Mouse (Mus musculus): ENCODE results near the gene Atp8a1.

Gene Atp8a1

DNA sequence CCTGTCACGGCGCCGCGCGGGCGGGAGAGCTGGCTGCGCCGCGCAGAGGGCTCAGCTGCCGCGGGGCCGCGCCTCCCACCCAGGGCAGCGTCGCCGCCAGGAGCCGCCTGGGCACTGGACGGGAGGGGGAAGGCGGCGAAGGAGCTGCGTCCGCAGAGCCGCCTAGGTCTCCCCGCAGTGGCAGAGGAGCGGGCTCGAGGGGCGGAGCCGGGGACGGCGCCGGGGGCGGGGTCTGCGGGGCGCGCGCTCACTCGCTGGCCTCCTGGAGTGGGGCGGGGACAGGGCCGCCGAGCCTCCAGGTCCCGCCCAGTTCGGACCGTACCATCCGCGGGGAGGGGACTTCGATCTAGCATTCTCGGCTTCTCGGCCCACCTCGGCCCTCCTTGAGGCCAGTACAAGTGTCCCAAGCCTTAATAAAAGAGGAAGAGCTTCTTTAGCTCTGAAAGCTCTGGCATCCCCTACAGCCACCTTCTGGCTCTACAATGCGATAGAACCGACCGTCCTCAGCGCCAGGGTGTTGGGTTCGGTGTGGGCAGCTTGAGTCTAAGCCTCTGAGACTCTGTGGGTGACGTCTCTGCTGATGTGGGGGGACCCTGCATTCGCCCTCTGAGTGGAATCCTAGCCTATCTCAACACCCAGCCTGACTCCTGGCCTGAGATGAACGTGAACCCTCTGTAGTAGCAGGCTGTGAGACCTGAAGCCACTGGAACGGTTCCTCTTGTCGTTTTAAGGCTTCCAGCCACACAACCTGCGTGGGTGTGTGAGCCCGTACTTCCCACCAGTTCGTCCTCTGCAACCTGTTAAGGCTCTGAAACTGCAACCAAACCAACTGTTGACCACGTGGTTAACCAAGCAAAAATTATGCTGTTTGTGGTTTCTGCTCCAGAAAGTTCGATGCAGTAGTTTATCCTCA lies at the start of gene Atp8a1:
Atp8a1 (minus strand) TSS at position 182 of the 913 bp plus-strand sequence.
- peak; percentile 98 for DNase-seq

DNA sequence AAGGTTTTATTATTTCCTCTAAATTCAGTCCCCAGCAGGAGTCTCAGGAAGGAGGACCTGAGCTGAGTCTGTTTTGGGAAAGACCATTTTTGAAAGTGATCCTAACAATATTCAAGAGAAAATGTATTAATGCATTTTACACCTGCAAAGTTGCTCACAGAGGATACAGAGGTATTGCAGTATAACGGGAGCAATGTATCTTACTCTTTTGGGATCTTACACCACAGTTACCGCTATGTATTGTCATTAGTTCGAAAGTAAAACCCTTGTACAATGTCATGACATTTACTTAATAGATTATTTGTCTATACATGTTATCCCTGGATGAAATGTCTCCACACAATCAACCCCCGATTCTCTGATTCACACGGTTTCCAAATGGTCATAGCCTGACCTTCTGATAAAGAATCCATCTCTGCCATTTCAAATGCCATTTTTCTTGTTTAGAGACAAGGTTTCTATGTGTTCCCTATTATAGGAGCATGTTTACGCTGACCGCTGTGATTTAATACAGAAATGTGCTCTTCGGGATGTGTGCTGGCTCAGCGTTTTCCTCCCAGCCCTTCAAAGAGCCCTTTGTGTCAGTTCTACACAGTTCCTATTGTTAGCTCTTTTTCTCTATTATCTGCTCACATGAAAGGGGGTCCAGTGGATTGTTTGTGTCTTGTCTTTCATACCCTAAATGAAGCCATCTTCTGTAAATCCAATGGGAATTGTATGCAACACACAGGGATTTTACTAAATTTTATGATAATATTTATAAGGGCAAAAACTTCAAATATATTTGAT lies 37.4 kb upstream of the Atp8a1 start:
- no peak for DNase-seq

DNA sequence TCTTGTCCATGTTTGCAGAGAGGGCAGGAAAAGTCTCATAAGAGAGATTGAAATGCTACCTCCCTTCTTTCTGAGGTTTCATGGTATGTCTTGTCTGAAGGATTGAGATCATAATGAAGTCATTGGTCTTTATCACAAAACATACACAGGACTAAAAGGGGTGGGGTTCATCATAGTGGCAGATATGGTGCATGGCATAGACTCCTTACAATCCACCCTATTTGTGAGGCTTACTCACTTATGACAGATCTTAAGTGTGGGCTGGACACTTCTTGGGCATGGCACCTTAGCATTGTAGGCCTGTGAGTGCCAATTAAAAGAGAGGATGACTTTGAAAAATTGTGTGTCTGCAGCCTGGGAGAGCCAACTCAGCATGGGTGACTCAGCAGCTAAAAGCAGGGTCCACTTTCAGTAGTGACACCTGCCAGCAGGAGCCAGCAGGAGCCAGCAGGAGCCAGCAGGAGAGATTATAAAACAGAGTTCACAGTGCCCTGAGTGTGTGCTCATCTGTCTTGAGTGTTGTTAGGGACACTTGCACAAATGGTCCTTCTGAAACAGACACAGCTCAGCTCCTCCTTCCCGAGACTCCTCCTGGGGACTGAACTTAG lies 36.4 kb upstream of the Atp8a1 start:
- no peak for DNase-seq

DNA sequence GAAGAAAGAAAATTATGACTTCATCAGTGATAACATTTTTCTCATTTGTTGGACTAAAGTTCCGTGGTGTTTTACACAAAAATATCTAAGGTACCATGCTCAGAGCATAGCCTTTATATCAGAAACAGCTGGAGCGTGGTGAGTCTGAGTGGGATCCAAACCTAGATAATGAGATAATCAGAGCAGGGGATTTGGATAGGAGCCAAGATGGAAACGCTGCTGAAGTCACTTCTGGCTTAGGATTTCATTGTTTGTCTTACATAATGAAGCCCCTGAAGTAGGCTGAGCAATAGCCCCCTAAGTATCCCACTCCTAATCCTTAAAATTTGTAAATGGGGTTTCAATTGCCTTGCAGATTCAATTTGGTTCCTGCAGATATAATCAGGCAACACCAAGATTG lies 24.2 kb upstream of the Atp8a1 start:
- no peak for DNase-seq

DNA sequence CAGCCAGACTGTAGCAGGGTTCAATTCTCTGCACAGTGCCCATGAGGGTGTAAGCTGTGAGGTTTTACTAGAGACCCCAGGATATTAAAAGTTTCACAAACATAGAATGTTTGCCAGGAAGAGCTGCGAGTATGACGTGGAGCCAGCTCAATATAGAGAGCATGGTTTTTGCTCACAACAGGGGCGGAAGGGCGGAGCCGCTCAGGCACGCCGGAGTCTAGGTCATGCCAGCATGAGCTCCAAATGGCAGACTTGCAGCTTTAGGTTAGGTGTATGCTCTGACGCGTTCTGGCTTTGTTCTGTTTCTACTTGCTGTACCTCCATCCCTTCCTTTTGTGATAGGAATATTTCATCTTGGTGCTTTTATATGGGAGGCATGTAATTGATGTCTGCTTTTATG lies 19.0 kb upstream of the Atp8a1 start:
- DNase-seq, result no peak

DNA sequence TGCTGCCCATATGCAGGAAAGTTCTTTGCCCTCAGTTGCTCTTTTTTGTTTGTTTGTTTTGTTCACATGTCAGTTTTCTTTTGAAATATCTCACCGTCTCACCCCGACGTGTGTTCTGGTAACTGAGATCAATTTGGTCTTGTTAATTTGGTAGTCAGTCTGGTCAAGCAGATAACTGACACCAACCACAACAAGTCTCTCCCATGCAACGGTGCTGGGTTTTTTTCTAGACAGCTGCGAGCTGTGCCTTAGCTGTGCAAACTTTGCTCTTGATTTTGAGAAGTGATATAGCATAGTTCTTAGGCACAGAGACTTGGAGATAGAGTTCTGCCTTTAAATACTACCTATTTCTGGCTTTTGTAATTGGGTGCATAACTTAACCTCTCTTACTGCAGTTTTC lies 18.4 kb upstream of the Atp8a1 start:
- no peak for DNase-seq

DNA sequence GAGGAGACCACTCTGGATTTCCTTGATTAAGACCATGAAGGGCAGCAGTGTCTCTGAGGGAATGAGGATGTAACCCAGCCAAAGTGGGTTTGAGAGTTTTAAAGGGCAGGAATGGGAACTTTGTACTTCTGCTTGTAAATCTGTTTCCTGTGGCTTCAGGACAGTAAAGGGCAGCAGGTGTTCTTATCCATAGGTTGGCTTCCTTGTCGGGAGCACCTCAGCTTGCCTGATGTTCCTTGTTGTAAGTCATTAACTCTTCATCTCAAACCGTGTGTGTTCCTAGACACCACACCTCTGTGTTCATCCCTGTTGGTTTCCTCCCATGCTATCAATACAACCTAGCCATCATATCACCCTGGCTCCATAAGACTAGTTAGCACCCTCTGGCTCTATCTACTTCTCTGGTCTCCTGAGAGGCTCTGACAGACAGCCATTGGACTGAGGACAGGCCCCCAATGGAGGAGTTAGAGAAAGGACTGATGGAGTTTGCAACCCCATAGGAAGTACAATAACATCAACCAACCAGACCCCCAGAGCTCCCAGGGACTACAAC lies 17.4 kb upstream of the Atp8a1 start:
- DNase-seq, result no peak

DNA sequence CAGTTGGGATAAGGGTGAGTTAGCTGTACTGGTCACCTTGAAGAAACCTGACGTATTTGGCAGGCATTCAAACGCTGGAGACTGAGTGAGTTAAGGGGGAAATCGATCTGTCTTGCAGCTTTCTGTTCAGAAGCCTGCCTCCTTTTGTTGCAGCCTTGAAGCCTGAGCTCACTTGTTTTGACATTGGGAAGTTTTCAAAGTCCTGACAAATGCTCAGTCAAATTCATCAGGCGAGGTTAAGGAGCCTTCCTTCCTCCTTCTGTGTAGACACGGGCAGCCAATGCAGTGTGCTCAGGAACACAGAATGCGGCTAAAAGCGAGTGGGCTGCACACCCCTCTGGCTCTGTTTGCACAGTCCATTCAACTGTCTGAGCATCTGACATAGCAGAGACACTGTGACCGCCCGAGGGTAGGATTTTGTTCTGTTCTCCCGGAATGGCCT lies 16.7 kb upstream of the Atp8a1 start:
- DNase-seq, result no peak

DNA sequence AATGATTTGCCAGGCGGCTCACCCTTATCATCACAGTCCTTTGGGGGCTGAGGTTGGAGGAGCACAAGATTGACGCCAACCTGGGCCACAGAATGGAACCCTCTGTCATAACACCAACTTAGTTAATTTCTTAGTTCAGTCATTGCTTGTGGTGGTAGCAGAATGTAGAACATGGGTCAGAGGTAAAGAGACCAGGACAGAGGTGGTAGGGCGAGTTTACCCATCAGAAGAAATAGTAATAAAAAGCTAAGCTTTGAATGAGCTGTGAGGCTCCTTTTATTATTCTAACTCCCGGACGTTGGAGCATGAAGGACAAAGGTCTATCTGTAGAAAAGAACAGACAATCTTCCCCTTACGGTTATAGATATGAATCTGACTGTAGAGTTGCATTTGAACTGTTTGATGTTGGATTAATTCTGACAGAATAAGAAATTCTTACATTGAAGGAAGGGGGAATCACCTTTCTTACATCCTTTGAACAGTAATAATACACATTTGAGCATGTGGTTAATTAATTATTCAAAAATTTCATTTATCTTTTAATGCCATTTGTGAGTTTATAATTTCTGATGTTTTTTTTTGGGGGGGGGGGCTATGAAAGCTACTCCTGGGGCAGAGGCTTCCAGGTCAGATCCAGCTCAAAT lies 7.9 kb upstream of the Atp8a1 start:
- no peak for DNase-seq

DNA sequence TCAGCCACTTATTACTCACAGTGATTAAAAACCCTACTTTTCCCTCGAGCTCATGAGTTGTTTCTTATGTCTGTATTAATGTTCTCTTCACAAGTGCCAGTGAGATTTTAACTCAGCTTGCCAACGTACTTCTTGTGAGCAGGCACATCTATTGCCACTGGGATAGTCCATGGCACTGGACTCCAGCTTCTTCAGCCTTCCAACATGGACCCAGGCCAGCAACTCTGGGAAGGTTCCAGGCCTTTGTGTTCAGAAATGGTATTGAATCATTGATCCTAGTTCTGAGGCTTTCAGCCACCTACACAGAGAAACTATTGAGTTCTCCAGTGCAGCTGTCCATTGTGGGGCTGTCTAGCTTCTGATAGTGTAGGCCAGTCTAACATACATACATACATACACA lies 5.6 kb upstream of the Atp8a1 start:
- DNase-seq, result no peak

DNA sequence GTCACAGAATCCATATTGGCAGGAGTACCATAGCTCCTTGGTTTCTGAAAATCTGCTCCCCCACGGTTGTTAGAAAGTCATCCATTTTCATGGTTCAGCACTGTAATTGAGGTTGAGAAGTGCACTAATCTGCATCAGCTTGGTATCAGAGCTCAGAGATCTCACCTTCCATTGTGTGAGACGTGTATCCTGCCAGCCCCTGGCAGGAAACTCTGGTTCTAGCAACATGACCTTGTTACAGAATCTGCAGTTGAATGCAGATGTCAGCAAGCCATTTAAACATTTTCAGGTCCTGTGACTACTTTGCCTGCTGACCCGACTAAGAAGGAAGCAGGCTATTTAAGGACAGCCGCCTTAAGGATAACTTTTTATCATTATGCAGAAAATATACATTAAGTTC lies 2.2 kb upstream of the Atp8a1 start:
- no peak for DNase-seq

DNA sequence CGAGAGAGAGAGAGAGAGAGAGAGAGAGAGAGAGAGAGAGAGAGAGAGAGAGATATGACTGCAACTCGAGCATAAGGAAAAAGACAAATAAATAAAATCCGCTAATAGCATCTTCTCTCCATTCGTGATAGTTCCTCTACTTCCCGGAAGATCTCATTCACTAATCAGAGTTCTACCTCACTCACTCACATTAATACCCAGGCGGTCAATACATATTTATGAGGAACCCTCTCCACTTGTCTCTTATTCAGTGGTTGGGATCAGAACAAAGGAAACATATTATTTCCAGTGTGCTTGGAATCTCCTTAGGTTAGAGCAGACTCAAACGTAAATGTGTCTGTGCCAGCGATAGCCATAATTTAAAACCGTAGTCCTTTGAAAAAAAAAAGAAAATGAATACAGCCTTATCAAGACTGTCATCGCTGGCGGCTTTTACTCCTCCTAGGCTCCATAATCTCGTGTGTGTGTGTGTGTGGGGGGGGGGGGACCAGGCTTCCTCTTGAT lies 1.3 kb upstream of the Atp8a1 start:
- no peak for DNase-seq

DNA sequence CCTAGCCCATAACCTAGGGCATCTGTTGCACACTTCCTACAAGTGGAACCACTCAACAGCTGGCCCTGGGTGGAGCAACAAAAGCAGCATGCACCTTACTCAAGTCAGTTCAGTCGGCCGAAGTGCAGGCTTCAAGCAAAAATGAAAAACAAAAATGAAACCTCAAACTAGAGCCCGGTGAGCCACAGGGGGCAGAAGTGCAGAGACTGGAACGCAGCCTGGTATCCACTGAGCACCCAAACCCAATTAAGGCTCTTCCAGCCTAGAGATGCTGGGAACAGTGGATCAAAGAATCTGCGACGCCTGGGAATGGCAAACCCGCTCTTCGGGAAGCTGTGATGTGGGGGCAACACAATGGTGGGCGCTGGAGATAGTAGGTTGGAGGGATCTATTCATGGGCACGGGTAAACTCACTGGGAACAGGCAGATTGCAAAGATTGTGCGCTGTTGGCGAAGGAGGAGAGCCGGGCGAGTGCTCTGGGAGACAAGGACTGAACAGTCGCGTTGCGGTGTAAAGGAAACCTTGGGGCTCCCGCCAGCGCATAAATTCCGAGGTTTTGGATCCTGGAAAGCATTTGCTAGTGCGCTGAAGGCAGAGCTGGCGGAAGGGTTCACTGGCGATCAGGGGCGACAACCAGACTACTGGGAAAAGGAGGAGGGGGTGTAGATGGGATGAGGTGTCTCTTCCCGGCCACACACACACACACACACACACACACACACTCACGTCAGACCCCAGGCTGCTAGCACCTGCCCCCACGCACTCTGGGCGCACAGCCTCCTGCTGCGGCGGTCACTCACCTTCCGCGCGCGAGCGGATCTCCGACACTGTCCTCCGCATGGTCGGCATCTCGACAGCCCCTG lies 641 bp downstream of the Atp8a1 start:
- peak; percentile 50 for DNase-seq

DNA sequence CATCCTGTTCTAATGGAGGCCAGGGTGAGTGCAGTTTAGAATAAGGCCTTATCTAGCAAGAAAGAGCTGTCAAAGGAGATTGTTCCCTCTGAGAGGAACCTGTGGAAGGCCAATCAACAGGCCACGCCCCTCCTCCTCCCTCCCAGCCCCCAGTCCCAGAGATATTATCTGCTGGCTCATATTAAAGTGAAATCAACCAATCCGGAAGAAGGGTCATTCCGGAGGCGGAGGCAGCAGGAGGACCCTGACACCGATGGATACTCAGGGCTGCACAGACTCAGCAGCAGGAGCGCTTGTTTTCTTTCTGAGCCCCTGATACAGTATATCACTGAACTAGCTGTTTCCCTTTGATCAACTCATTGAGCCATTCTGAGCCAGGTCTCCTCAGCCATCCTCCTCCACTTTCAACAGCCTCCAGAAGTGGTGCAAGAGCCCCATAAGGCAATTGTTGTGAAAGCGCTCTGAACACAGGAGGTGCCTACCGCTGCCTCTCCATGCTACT lies 2.0 kb downstream of the Atp8a1 start:
- peak; percentile 14 for DNase-seq

DNA sequence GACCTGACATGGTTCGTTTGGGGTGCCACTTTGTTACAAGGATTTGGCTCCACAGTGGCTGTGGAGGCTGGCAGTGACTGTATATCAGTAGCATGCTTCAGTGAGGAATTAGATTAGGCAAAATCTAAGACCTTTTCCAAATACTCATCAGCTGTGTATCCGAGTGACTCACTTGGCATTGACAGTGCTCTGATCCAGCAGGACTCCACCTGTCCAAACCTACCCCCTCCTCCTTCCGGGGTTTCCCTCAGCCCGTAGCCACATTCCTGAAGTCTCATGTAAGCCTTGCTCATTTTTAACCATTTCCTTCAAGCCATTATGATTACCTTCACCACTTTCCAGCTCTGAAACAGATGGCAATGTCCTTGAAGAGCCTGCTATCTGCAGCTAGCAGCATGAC lies 3.2 kb downstream of the Atp8a1 start:
- DNase-seq, result no peak

DNA sequence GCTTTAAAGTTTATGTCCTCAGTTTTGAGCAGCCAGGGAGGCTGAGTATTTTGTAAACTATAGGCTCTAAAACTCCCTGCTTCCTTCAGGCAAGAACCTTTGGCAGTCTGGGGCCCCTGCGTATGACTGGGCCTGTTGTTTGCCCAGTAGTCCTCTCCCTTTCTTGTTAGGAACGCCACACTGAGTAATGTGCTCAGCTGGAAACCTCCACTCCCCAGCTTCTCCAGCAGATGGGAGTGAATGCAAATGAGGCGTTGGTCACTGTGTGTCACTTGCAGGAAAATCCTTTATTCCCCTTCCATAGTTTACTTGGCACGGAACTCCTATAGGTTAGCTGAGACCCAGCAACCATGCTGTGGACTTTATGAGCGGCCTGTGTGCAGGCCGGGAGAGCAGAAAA lies 4.9 kb downstream of the Atp8a1 start:
- no peak for DNase-seq

DNA sequence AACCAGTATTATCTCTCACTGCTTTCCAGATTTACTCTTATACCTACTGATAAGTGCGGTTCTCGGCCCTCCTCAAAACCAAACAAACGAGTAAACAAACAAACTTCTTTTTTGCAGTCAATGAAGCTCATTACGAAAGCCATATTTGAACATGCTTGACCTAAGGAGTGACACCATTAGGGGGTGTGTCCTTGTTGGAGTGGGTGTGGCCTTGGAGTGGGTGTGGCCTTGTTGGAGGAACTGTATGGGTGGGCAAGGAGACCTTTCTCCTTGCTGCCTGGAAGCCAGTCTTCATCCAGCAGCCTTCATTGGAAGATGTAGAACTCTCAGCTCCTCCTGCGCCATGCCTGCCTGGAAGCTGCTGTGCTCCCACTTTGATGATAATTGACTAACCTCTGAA lies 13.4 kb downstream of the Atp8a1 start:
- DNase-seq, result no peak

DNA sequence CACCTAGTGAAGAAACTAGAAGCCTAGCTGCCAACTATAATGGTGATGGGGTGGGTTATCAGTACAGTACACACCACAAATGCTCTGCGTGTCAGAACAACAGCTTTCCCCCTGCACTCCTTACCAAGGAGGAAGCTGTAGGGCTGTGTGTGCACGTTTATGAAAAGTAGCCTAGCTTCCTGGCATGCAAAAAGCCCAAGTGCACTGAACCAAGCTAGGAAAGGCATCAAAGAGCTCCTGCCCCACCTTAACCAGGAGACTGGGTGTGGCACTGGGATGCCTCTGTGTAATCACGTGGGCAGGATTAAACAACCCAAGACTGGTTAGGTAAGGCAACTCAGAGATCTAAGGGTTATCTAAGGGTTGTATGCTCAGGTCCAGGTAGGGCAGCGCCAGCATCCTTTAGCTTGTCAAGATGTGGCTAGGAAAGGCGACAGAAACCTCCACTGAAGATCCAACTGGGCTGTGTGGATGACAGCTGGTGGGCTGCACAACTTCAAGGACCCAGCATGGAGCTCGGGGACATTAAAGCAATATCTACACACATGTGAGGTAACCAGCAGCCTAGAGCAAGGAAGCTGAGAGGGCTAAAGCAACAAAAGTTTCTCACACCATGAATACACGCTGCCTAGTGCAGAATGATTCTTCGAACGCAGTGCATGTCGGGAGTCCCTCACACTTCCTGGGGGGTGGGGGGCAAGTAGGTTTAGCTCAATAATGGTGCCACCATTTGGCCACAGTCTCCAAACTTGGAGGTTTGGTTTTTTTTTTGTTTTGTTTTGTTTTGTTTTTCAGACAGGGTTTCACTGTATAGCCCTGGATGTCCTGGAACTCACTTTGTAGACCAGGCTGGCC lies 15.7 kb downstream of the Atp8a1 start:
- DNase-seq, result no peak

DNA sequence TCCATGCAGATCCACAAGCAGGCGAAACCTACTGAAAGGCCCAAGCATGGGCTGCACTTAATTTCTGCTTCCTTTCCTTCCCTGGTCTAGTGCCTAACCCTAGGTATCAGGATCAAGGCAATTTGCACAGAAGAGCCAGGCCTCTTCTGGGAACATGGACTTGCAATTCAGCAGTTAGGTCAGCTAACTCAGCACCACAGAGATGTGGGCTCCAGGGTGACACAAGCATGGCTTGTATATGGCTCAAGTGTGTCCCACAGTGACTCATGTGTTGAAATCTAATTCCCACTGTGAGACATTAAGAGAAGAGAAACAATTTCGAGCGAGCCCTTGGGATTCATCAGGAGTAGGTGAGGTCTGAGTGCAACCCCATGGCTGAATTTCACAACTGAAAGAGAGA lies 18.9 kb downstream of the Atp8a1 start:
- DNase-seq, result no peak

DNA sequence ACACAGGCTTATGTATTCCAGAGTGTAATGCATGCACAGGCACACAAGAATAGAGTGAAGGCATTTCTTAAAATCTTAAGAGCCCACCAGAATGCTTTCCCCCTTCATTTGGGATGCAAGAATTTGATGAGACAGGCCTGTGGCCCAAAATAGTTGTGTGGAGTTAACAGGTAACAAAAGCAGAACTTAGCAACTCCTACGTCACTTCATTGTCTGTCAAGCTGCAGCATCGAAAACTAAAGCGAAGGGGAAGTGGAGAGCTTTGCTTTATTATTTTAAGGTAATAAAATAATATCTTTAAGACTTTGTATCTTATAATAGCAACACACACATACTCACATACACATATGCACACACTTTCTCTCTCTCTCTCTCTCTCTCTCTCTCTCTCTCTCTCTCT lies 20.3 kb downstream of the Atp8a1 start:
- no peak for DNase-seq
